Mouse (Mus musculus): Measurements from ENCODE around the gene Arhgef26.

GRCm38 (mm10) chr3:62458284-62459013 lies 120.3 kb downstream of the Arhgef26 start:
- TF ChIP-seq CTCF (IDR thresholded peaks at IDR 0.05; ENCODE audit: control insufficient read depth, insufficient read depth, low read length) (peak; percentile 63), POLR2A (IDR thresholded peaks at IDR 0.05; ENCODE audit: borderline replicate concordance, control insufficient read depth, low read depth, low read length) (no peak)

Data from bone marrow, adult 2 months (tissue).